Mouse (Mus musculus) MEL (cell line): ENCODE measurements at regions not wholly inside any gene's neighbourhood (a gene's known extent, or its start where the extent isn't known, plus 50 kb on each side); places are given as distances from the start of the nearest gene placed in this dataset.

Experiments
- DNase-seq: peaks from one replicate; pipeline ENCODE4 v3.0.0; 2011; ENCODE audit warnings: low read depth, low spot score
- H3K27ac ChIP-seq: 2 replicates; pipeline ENCODE4 v1.5.1; 2012; ENCODE audit warnings: low read depth, mild to moderate bottlenecking, control low read depth, low read length, moderate library complexity; ENCODE audit not compliant: control insufficient read depth
- H3K27me3 ChIP-seq, 2 experiments: fragments of 150-350 bp in 1 of 2; sonication (generic) in 1 of 2; 2 replicates each; pipeline ENCODE4 v1.6.1; 2012; ENCODE audit warnings: low read length in 2 of 2, mild to moderate bottlenecking in 2 of 2, improper control_type of control experiment in 1 of 2, moderate library complexity in 1 of 2; ENCODE audit not compliant: insufficient read depth in 2 of 2, control insufficient read depth in 1 of 2
- H3K36me3 ChIP-seq, 2 experiments: 2 replicates each; pipeline ENCODE4 v1.6.1; 2012 to 2014; ENCODE audit warnings: low read length in 2 of 2, improper control_type of control experiment in 1 of 2, inconsistent platforms in 1 of 2, mild to moderate bottlenecking in 1 of 2; ENCODE audit not compliant: insufficient read depth in 2 of 2, control insufficient read depth in 1 of 2
- H3K4me1 ChIP-seq, 2 experiments: fragments of 150-350 bp in 1 of 2; sonication (generic) in 1 of 2; 2 replicates each; pipeline ENCODE4 v1.6.1; 2012; ENCODE audit warnings: low read length in 2 of 2, improper control_type of control experiment in 1 of 2, mild to moderate bottlenecking in 1 of 2; ENCODE audit not compliant: insufficient read depth in 2 of 2, control insufficient read depth in 1 of 2
- H3K4me3 ChIP-seq, 2 experiments: fragments of 150-350 bp in 1 of 2; sonication (generic) in 1 of 2; 2 replicates each; pipeline ENCODE4 v1.5.1; 2012; ENCODE audit warnings: low read depth in 2 of 2, low read length in 2 of 2, mild to moderate bottlenecking in 2 of 2, moderate library complexity in 2 of 2, control low read depth in 1 of 2, improper control_type of control experiment in 1 of 2; ENCODE audit not compliant: control insufficient read depth in 1 of 2, insufficient read depth in 1 of 2
- H3K79me2 ChIP-seq: 2 replicates; pipeline ENCODE4 v1.6.1; 2012; ENCODE audit warnings: mild to moderate bottlenecking, low read length, moderate library complexity; ENCODE audit not compliant: control insufficient read depth, poor library complexity, insufficient read depth
- H3K9ac ChIP-seq: 2 replicates; pipeline ENCODE4 v1.6.1; 2012; ENCODE audit warnings: low read depth, mild to moderate bottlenecking, control low read depth, low read length, moderate library complexity; ENCODE audit not compliant: control insufficient read depth, poor library complexity, severe bottlenecking
- H3K9me3 ChIP-seq: fragments of 150-350 bp; sonication (generic); replicated peaks from 2 replicates; pipeline ENCODE4 v1.6.1; 2012; ENCODE audit warnings: mild to moderate bottlenecking, low read length, improper control_type of control experiment, moderate library complexity; ENCODE audit not compliant: insufficient read depth
- CHD2 ChIP-seq: IDR thresholded peaks from 2 replicates; pipeline ENCODE4 v1.6.1; 2011; ENCODE audit warnings: low read length, improper control_type of control experiment
- E2F4 ChIP-seq: IDR thresholded peaks from 2 replicates; pipeline ENCODE4 v1.6.1; 2011; ENCODE audit warnings: low read depth, low read length, improper control_type of control experiment, borderline replicate concordance
- ELF1 ChIP-seq: IDR thresholded peaks from 2 replicates; pipeline ENCODE4 v1.6.1; 2014; ENCODE audit warnings: low read depth, mild to moderate bottlenecking, inconsistent platforms, low read length, improper control_type of control experiment, moderate library complexity
- EP300 ChIP-seq, 2 experiments: IDR thresholded peaks; 2 replicates each; pipeline ENCODE4 v1.6.1; 2011; ENCODE audit warnings: improper control_type of control experiment in 2 of 2, low read length in 2 of 2, low read depth in 1 of 2, mild to moderate bottlenecking in 1 of 2
- ETS1 ChIP-seq: IDR thresholded peaks from 2 replicates; pipeline ENCODE4 v1.6.1; 2012; ENCODE audit warnings: low read depth, mild to moderate bottlenecking, inconsistent platforms, low read length, improper control_type of control experiment, moderate library complexity
- JUND ChIP-seq: IDR thresholded peaks from 2 replicates; pipeline ENCODE4 v1.6.1; 2011; ENCODE audit warnings: low read depth, mild to moderate bottlenecking, improper control_type of control experiment, low read length
- KAT2A ChIP-seq: conservative IDR thresholded peaks from 2 replicates; pipeline ENCODE4 v1.6.1; 2012; ENCODE audit warnings: low read depth, low read length, improper control_type of control experiment, inconsistent platforms
- MAZ ChIP-seq: IDR thresholded peaks from 2 replicates; pipeline ENCODE4 v1.6.1; 2012; ENCODE audit warnings: low read depth, mild to moderate bottlenecking, inconsistent platforms, low read length, improper control_type of control experiment
- MEF2A ChIP-seq: IDR thresholded peaks from 2 replicates; pipeline ENCODE4 v1.6.1; 2014; ENCODE audit warnings: low read depth, mild to moderate bottlenecking, inconsistent platforms, low read length, improper control_type of control experiment; ENCODE audit not compliant: poor library complexity, insufficient replicate concordance, severe bottlenecking; ENCODE audit errors: extremely low read depth
- POLR2AphosphoS2 ChIP-seq: IDR thresholded peaks from 2 replicates; pipeline ENCODE4 v1.6.1; 2011; ENCODE audit warnings: low read length, improper control_type of control experiment
- POLR2AphosphoS5 ChIP-seq: IDR thresholded peaks from 2 replicates; pipeline ENCODE4 v1.6.1; 2012; ENCODE audit warnings: low read depth, borderline replicate concordance, mild to moderate bottlenecking, inconsistent platforms, low read length, moderate library complexity, mixed read lengths
- RAD21 ChIP-seq: IDR thresholded peaks from 2 replicates; pipeline ENCODE4 v1.6.1; 2011; ENCODE audit warnings: mild to moderate bottlenecking, low read depth, low read length, improper control_type of control experiment
- RCOR1 ChIP-seq: IDR thresholded peaks from 2 replicates; pipeline ENCODE4 v1.6.1; 2012; ENCODE audit warnings: low read depth, mild to moderate bottlenecking, inconsistent platforms, low read length, improper control_type of control experiment
- SIN3A ChIP-seq: IDR thresholded peaks from 2 replicates; pipeline ENCODE4 v1.6.1; 2012; ENCODE audit warnings: low read length, improper control_type of control experiment, inconsistent platforms
- SMC3 ChIP-seq: IDR thresholded peaks from 2 replicates; pipeline ENCODE4 v1.6.1; 2011; ENCODE audit warnings: low read depth, low read length, improper control_type of control experiment
- TAL1 ChIP-seq: IDR thresholded peaks from 2 replicates; pipeline ENCODE4 v1.6.1; 2012; ENCODE audit warnings: mild to moderate bottlenecking, inconsistent platforms, low read length, moderate library complexity, mixed read lengths
- USF1 ChIP-seq: IDR thresholded peaks from 2 replicates; pipeline ENCODE4 v1.6.1; 2014; ENCODE audit warnings: low read depth, mild to moderate bottlenecking, inconsistent platforms, low read length, improper control_type of control experiment, moderate library complexity
- ZC3H11A ChIP-seq: IDR thresholded peaks from 2 replicates; pipeline ENCODE4 v1.6.1; 2012; ENCODE audit warnings: low read depth, mild to moderate bottlenecking, inconsistent platforms, low read length, improper control_type of control experiment
- ZNF384 ChIP-seq: IDR thresholded peaks from 2 replicates; pipeline ENCODE4 v1.6.1; 2012; ENCODE audit warnings: low read depth, mild to moderate bottlenecking, inconsistent platforms, low read length, improper control_type of control experiment

GRCm38 (mm10) chr11:9932360-9933265 lies 740.9 kb downstream of the Abca13 start:
- Histone ChIP-seq H3K27ac (no peak overlapping the region), H3K79me2 (no peaks in the 10 kb centered on the region), H3K4me3 (no peak overlapping the region), H3K9ac (no peak overlapping the region), H3K4me1 (no peaks in the 10 kb centered on the region), H3K9me3 (no peaks in the 10 kb centered on the region), H3K36me3 (no peaks in the 10 kb centered on the region), H3K27me3 (no peaks in the 10 kb centered on the region)
- TF ChIP-seq USF1 (no peak), MAZ (no peak), KAT2A (no peak), SIN3A (no peak), EP300 (IDR thresholded peaks at IDR 0.05; ENCODE audit: low read depth in 1 of 2, low read length in 2 of 2) (no peak), ZNF384 (no peak), ELF1 (no peak), RAD21 (no peak), POLR2AphosphoS5 (no peak), SMC3 (no peak), POLR2AphosphoS2 (no peak), ETS1 (no peak), TAL1 (no peak), MEF2A (no peak), JUND (no peak)
- no peak for DNase-seq

GRCm38 (mm10) chr11:9962696-9963202 lies 771.0 kb downstream of the Abca13 start:
- no peak overlapping the region for H3K27ac ChIP-seq
- H3K36me3 ChIP-seq: no peaks in the 10 kb centered on the region
- H3K4me1 ChIP-seq: no peaks in the 10 kb centered on the region
- no peak for TF ChIP-seq CHD2
- TF ChIP-seq KAT2A: no peak
- TF ChIP-seq E2F4: no peak
- no peak for TF ChIP-seq ELF1
- TF ChIP-seq RCOR1: no peak
- TF ChIP-seq ZC3H11A: no peak
- no peaks in the 10 kb centered on the region for H3K27me3 ChIP-seq
- no peaks in the 10 kb centered on the region for H3K9me3 ChIP-seq
- H3K4me3 ChIP-seq: no peak overlapping the region
- DNase-seq: no peak
- H3K79me2 ChIP-seq: no peaks in the 10 kb centered on the region
- no peak overlapping the region for H3K9ac ChIP-seq
